Mouse (Mus musculus) forebrain, postnatal 0 days (tissue): ENCODE data around the gene Catsperg1. TPM values are rescaled to one million over a fixed set of nuclear protein-coding genes. Genes with fewer than 3 reads are reported as not detected.

Experiments
- ATAC-seq: fragments of 200-750 bp; cut with Nextera tagmentation; 2 replicates; pipeline ENCODE4 v1.8.0; 2017; ENCODE audit warnings: mild to moderate bottlenecking, moderate library complexity
- DNase-seq: peaks from one replicate; pipeline ENCODE4 v3.0.0-alpha.2; 2015
- H3K27ac ChIP-seq: fragments of 300-500 bp; sonication (generic); 2 replicates; pipeline ENCODE4 v1.5.1; 2014; ENCODE audit warnings: low read depth, mild to moderate bottlenecking, antibody characterized with exemption, low read length, moderate library complexity, mixed read lengths
- H3K27me3 ChIP-seq: fragments of 300-500 bp; sonication (generic); 2 replicates; pipeline ENCODE4 v1.6.1; 2014; ENCODE audit warnings: mild to moderate bottlenecking, low read length, mixed read lengths; ENCODE audit not compliant: insufficient read depth
- H3K36me3 ChIP-seq: fragments of 300-500 bp; sonication (generic); 2 replicates; pipeline ENCODE4 v1.6.1; 2014; ENCODE audit warnings: mild to moderate bottlenecking, moderate library complexity; ENCODE audit not compliant: insufficient read depth
- H3K4me1 ChIP-seq: fragments of 300-500 bp; sonication (generic); 2 replicates; pipeline ENCODE4 v1.6.1; 2014; ENCODE audit warnings: antibody characterized with exemption; ENCODE audit not compliant: insufficient read depth
- H3K4me2 ChIP-seq: fragments of 300-500 bp; sonication (generic); 2 replicates; pipeline ENCODE4 v1.6.1; 2014; ENCODE audit warnings: low read depth, mild to moderate bottlenecking, moderate library complexity
- H3K4me3 ChIP-seq: fragments of 300-500 bp; sonication (generic); 2 replicates; pipeline ENCODE4 v1.5.1; 2014; ENCODE audit warnings: low read depth, low read length, mixed read lengths
- H3K9ac ChIP-seq: fragments of 300-500 bp; sonication (generic); 2 replicates; pipeline ENCODE4 v1.6.1; 2014; ENCODE audit warnings: mild to moderate bottlenecking
- H3K9me3 ChIP-seq: fragments of 300-500 bp; sonication (generic); 2 replicates; pipeline ENCODE4 v1.6.1; 2016; ENCODE audit warnings: low read length
- CTCF ChIP-seq: sonication (generic); IDR thresholded peaks from 2 replicates; pipeline ENCODE4 v1.5.1; 2016; ENCODE audit warnings: antibody characterized with exemption, control low read depth, low read depth
- WGBS: fragments of 180-500 bp; shearing (Covaris S2); extraction: QIAGEN DNeasy Blood & Tissue Kit; methylation state at CpG from one replicate; pipeline ENCODE4 v1.1.7; 2014; 5-methylcytosine and 5-hydroxymethylcytosine counted together
- polyA plus RNA-seq: library from polyadenylated mRNA; unstranded; fragments of >200 nt; fragmentation: Nextera tagmentation; extraction: Ambion mirVana; gene quantifications from 2 replicates; pipeline ENCODE4 v1.2.1, GENCODE M21; 2015
- total RNA-seq: library from RNA; depleted of rRNA; stranded (reverse); fragments of >200 nt; gene quantifications from 2 replicates; pipeline ENCODE4 v1.2.3, GENCODE M21; 2014

Catsperg1 gene
- total and polyA plus RNA-seq, 2 experiments from 2014 or later, result 2.3 to 3.5 TPM

DNA sequence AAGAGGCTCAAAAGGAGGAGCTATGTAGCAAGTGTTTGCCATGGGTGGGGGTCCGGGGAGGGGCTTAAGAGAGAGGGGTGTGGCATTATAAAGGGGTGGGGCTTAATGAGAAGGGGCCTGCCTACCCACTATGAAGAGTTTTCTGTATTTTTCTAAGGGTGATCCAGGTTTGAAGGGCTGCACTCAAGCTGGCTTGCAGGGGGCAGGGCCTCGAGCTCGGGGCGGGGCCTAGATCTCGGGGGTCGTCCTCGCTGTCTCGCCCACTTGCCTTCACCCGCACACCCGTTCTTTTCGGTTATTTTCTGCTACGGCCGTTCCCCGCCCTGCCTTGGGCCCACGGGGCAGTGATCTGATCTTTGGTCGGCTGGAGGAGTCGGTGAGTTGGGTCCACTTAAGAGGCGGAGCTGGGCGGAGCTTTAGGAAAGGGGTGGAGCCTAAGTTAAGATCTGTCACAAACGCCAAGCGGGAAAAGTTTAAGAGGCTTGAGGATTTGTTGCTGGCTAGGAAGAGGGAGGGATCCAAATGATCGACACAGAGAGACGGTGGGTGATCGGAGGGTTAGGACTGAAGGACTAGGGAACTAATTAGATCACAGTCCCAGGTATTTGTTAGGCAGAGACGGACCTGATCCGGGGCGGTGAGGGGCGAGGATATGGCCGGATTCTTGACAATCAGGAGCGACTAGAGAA lies 43.6 kb downstream of the Catsperg1 start, which contains the start of the genes Ggn and Spred3:
Gene Ggn, plus strand, starts transcription at position 145 of the 689 bp plus-strand sequence.
Gene Spred3, minus strand, starts transcription at position 346 of the 689 bp plus-strand sequence.
- TF ChIP-seq CTCF, result no peak
- H3K27me3 ChIP-seq, result peaks cover 39% of the 10 kb centered on the region
- DNase-seq (peak; percentile 50), ATAC-seq (peak; percentile 9)
- H3K4me1 ChIP-seq, result peaks cover 13% of the 10 kb centered on the region; the same call in 1 of the 2 replicates
- peak within 1 kb of the TSS; percentile 81 for H3K27ac ChIP-seq
- peaks cover 28% of the 10 kb centered on the region for H3K36me3 ChIP-seq
- peak within 1 kb of the TSS; percentile 75 for H3K4me3 ChIP-seq
- peak within 1 kb of the TSS; percentile 72 for H3K9ac ChIP-seq
- H3K9me3 ChIP-seq, result no peaks in the 10 kb centered on the region
- H3K4me2 ChIP-seq, result peak within 1 kb of the TSS; percentile 59
- WGBS, result 1% methylated on average over 30 of the region's 30 CpGs

DNA sequence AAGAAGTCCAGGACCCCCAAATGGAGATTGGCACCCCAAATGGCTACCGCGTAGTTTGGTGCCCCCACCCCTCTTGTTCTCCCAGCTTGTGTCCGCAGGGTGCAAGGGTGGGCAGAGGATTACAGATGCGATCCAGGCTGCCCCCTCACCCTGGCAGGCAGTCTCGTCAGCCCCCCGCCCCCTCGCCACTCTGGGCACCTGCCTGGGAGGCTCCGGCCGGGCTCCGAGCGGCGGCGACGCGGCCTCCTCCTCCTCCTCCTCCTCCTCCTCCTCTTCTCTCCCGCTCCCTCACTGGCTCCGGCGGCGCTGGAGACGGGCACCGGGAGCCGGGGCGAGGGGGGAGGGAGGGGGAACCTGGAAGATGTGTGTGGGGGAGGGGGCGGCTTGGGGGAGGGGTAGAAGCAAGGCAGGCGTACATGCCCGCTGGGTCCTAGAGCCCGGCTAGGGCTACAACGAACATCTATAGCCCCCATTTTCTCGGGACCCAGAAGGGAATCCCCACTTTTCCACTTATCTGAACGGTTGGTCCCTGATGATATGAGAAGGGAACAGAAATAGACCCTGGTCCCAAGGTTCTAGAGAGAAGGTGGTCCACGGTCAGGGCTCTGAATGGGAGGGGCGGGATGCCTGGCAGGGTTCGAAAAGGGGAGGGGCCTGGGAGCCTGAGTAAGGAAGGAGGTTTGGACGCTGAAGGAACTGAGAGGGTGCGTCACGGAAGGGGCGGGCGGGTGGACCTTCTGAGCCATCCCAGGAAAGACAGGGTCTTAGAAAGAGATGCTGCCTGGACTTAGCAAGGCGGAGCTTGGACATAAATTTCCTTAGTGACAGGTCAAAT lies 44.4 kb downstream of the Catsperg1 start:
- peaks cover 20% of the 10 kb centered on the region for H3K36me3 ChIP-seq
- peak overlapping the region; percentile 59 for H3K4me2 ChIP-seq
- H3K9me3 ChIP-seq, result no peaks in the 10 kb centered on the region
- WGBS, result 2% methylated on average over 31 of the region's 39 CpGs
- DNase-seq (peak; percentile 90), ATAC-seq (peak; percentile 87)
- peaks cover 13% of the 10 kb centered on the region; the same call in 1 of the 2 replicates for H3K4me1 ChIP-seq
- H3K4me3 ChIP-seq, result peak overlapping the region; percentile 75
- no peak for TF ChIP-seq CTCF
- peak overlapping the region; percentile 72 for H3K9ac ChIP-seq
- H3K27ac ChIP-seq, result peak overlapping the region; percentile 81
- H3K27me3 ChIP-seq, result peaks cover 38% of the 10 kb centered on the region

DNA sequence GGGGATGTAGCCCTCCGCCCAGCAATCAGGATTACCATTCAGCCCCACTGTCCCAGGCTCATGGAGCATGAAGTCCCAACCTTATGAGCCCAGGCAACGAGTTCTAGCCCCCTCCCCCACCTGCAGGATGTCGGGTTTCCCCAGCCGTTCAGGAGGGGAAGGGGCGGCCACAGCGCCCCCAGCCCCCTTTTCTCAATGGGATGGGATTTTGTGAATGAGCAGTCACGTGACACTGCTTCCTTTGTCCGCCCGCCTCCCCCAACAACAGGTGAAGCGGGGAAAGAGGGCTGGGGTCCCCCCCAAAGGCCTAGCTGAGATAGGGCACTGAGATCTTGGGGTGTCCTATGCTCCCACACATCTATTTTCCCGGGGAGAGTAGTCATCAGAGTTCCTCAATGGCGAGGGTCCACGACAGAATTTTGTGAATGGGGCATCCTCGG lies 45.0 kb downstream of the Catsperg1 start:
- Histone ChIP-seq H3K4me2 (peak overlapping the region; percentile 59), H3K27me3 (peaks cover 32% of the 10 kb centered on the region), H3K27ac (peak overlapping the region; percentile 81), H3K9me3 (no peaks in the 10 kb centered on the region), H3K9ac (peak overlapping the region; percentile 72), H3K36me3 (peaks cover 14% of the 10 kb centered on the region), H3K4me1 (peaks cover 13% of the 10 kb centered on the region; the same call in 1 of the 2 replicates), H3K4me3 (peak overlapping the region; percentile 75)
- WGBS, result under 1% methylated on average over 14 of the region's 14 CpGs
- ATAC-seq (peak; percentile 25; the same call in 1 of the 2 replicates), DNase-seq (peak; percentile 80)
- peak; percentile 20 for TF ChIP-seq CTCF

DNA sequence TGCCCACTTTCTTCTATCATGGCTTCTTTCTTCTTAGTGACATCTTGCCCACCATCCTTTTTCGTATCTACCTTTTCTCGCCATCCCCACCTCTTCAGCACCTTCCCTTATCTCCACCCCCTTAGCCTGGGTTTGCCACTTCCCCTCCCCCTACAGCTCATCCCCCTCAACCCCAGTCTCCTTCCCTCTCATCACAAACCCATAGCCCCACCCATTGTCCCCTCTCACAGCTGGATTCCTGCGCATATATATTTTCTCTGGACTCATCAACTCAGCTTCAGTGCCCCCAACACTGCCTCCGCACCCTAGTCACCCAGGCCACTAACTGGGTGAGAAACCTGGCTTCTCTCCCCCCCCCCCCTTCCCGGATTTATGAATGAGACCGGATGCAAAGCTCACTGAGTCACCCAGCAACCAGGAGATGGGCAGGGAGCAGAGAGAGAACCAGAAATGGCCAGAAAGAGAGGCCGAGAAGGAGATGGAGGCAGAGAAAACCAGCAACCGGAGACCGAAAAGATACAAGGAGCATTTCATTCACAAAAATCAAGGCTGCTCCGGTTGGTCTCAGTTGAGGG lies 45.6 kb downstream of the Catsperg1 start:
- H3K9ac ChIP-seq, result peak overlapping the region; percentile 72
- peaks cover 9% of the 10 kb centered on the region; the same call in 1 of the 2 replicates for H3K36me3 ChIP-seq
- H3K27ac ChIP-seq, result peak overlapping the region; percentile 81
- peak overlapping the region; percentile 59 for H3K4me2 ChIP-seq
- ATAC-seq, result 0 out of 2 replicates have a peak, but pooled peaks have one; percentile 0
- H3K9me3 ChIP-seq, result no peaks in the 10 kb centered on the region
- no peak for TF ChIP-seq CTCF
- H3K4me1 ChIP-seq, result peaks cover 13% of the 10 kb centered on the region; the same call in 1 of the 2 replicates
- H3K27me3 ChIP-seq, result peaks cover 26% of the 10 kb centered on the region
- peak overlapping the region; percentile 75 for H3K4me3 ChIP-seq
- WGBS, result 5% methylated on average over 10 of the region's 10 CpGs
- DNase-seq, result no peak

DNA sequence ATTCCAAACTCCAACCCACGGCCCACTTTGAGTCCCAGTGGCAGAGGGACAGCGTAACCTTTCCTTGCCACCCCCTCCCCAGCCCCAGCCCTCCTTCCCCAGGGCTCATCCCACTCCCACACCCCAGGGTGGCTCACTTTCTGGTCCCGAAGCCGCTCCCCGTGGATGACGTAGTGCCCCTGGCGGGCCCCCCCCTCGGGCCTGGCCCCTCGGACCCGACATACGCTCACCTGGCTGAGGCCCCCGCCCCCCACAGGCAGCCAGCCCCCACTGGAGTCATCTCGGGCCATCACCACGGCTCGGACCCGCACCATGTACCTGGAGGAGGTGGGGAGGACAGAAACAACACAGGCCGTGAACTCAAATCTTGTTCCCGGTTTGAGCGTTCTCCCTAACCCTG lies 46.2 kb downstream of the Catsperg1 start:
- ATAC-seq, result no peak
- Histone ChIP-seq H3K4me2 (peak overlapping the region; percentile 59), H3K9me3 (no peaks in the 10 kb centered on the region), H3K4me3 (peak overlapping the region; percentile 75), H3K27me3 (peaks cover 21% of the 10 kb centered on the region), H3K9ac (no peak overlapping the region), H3K4me1 (peaks cover 13% of the 10 kb centered on the region; the same call in 1 of the 2 replicates), H3K27ac (no peak overlapping the region), H3K36me3 (peaks cover 5% of the 10 kb centered on the region)
- TF ChIP-seq CTCF, result no peak
- no peak for DNase-seq
- 19% methylated on average over 18 of the region's 19 CpGs for WGBS

GRCm38 (mm10) chr7:29162750-29163525 lies 50.9 kb downstream of the Catsperg1 start:
- Histone ChIP-seq H3K27ac (no peak overlapping the region), H3K4me1 (no peaks in the 10 kb centered on the region), H3K4me3 (no peak overlapping the region), H3K36me3 (peaks cover 16% of the 10 kb centered on the region), H3K27me3 (no peaks in the 10 kb centered on the region), H3K4me2 (no peak overlapping the region), H3K9ac (no peak overlapping the region), H3K9me3 (no peaks in the 10 kb centered on the region)
- no peak for DNase-seq
- ATAC-seq, result no peak
- WGBS, result 39% methylated on average over 9 of the region's 9 CpGs
- TF ChIP-seq CTCF, result no peak
